Mouse (Mus musculus) CH12.LX (cell line): ENCODE measurements around the gene Hnrnpll.

Source experiments
- CTCF ChIP-seq, 2 experiments: IDR thresholded peaks in 1 of 2; conservative IDR thresholded peaks in 1 of 2; 2 replicates each; pipeline ENCODE4 v1.5.1; 2011 to 2012; ENCODE audit warnings: low read depth in 2 of 2, low read length in 2 of 2, improper control_type of control experiment in 1 of 2, inconsistent platforms in 1 of 2, mild to moderate bottlenecking in 1 of 2, moderate library complexity in 1 of 2
- ELF1 ChIP-seq: IDR thresholded peaks from 2 replicates; pipeline ENCODE4 v1.6.1; 2014; ENCODE audit warnings: low read depth, mild to moderate bottlenecking, inconsistent platforms, low read length, improper control_type of control experiment
- EP300 ChIP-seq: IDR thresholded peaks from 2 replicates; pipeline ENCODE4 v1.6.1; 2011; ENCODE audit warnings: low read length, improper control_type of control experiment
- MAX ChIP-seq: IDR thresholded peaks from 2 replicates; pipeline ENCODE4 v1.6.1; 2011; ENCODE audit warnings: low read length, improper control_type of control experiment
- NRF1 ChIP-seq: IDR thresholded peaks from 2 replicates; pipeline ENCODE4 v1.6.1; 2014; ENCODE audit warnings: low read depth, mild to moderate bottlenecking, inconsistent platforms, low read length, improper control_type of control experiment, moderate library complexity
- PAX5 ChIP-seq: IDR thresholded peaks from 2 replicates; pipeline ENCODE4 v1.6.1; 2012; ENCODE audit warnings: low read length, inconsistent platforms, mixed read lengths
- POLR2A ChIP-seq: IDR thresholded peaks from 2 replicates; pipeline ENCODE4 v1.6.1; 2011; ENCODE audit warnings: low read depth, mild to moderate bottlenecking, improper control_type of control experiment, low read length
- RAD21 ChIP-seq: IDR thresholded peaks from 2 replicates; pipeline ENCODE4 v1.6.1; 2011; ENCODE audit warnings: low read depth, mild to moderate bottlenecking, low read length, improper control_type of control experiment, moderate library complexity
- TBP ChIP-seq: conservative IDR thresholded peaks from 2 replicates; pipeline ENCODE4 v1.6.1; 2011; ENCODE audit warnings: low read depth, low read length, improper control_type of control experiment
- USF1 ChIP-seq: IDR thresholded peaks from 2 replicates; pipeline ENCODE4 v1.6.1; 2014; ENCODE audit warnings: low read depth, mild to moderate bottlenecking, inconsistent platforms, low read length, improper control_type of control experiment
- USF2 ChIP-seq: conservative IDR thresholded peaks from 2 replicates; pipeline ENCODE4 v1.6.1; 2011; ENCODE audit warnings: low read depth, low read length, improper control_type of control experiment

DNA sequence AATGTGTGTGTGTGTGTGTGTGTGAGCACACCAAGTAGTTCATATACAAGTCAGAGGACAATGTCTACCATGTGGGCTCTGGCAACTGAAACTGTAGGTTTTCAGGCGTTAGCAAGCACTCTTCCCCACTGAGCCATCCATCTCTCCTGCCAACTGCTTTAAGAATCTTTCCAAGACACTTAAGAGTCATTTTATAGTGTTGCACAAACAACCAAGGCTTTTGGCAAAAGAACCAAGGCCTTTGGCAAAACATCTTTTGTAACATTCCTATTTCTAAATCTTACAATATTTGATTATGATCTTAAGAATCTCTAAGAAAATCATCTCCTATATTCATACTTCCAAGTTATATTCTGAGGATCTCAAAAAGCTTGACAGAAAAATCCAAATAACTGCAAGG is 2.4 kb downstream of the Hnrnpll start:
- TF ChIP-seq ELF1 (no peak), POLR2A (no peak), MAX (no peak), USF2 (no peak), EP300 (no peak), CTCF (conservative IDR thresholded peaks at IDR 0.05 in 1 of 2, IDR thresholded peaks at IDR 0.05 in 1 of 2; ENCODE audit: low read depth in 2 of 2, low read length in 2 of 2) (no peak), USF1 (no peak), RAD21 (no peak), NRF1 (no peak), PAX5 (no peak), TBP (no peak)
